Mouse (Mus musculus): Measurements from ENCODE around the gene Masp1.

The Masp1 gene

GRCm38 (mm10) chr16:23513401-23513800, 7.2 kb downstream of the Masp1 start:
- no peak for DNase-seq (ENCODE audit: low spot score in 2 of 2)

GRCm38 (mm10) chr16:23511166-23511935, 9.3 kb downstream of the Masp1 start:
- DNase-seq (ENCODE audit: low spot score in 2 of 2): no peak

GRCm38 (mm10) chr16:23505904-23506687, 14.5 kb downstream of the Masp1 start:
- peak in 1 of 2 experiments; percentile 42 for DNase-seq (ENCODE audit: low spot score in 2 of 2)

GRCm38 (mm10) chr16:23504320-23504744, 16.3 kb downstream of the Masp1 start:
- DNase-seq (ENCODE audit: low spot score in 2 of 2): no peak

GRCm38 (mm10) chr16:23503351-23503750, 17.3 kb downstream of the Masp1 start:
- no peak for DNase-seq (ENCODE audit: low spot score in 2 of 2)

GRCm38 (mm10) chr16:23502478-23502877, 18.1 kb downstream of the Masp1 start:
- DNase-seq (ENCODE audit: low spot score in 2 of 2): no peak

- no peak for DNase-seq (ENCODE audit: low spot score in 2 of 2)
These were observed 19.3 kb downstream of the Masp1 start for GRCm38 (mm10) chr16:23501288-23501687.

GRCm38 (mm10) chr16:23500558-23500957, 20.1 kb downstream of the Masp1 start:
- DNase-seq (ENCODE audit: low spot score in 2 of 2): no peak

GRCm38 (mm10) chr16:23498691-23499131, 21.9 kb downstream of the Masp1 start:
- DNase-seq (ENCODE audit: low spot score in 2 of 2): no peak

- no peak for DNase-seq (ENCODE audit: low spot score in 2 of 2)
These were observed 22.7 kb downstream of the Masp1 start for GRCm38 (mm10) chr16:23497881-23498280.

GRCm38 (mm10) chr16:23497440-23497839, 23.2 kb downstream of the Masp1 start:
- DNase-seq (ENCODE audit: low spot score in 2 of 2): no peak

- no peak for DNase-seq (ENCODE audit: low spot score in 2 of 2)
These were observed 24.2 kb downstream of the Masp1 start for GRCm38 (mm10) chr16:23496245-23496924.

- DNase-seq (ENCODE audit: low spot score in 2 of 2): no peak
These were observed 27.8 kb downstream of the Masp1 start for GRCm38 (mm10) chr16:23492783-23493182.

GRCm38 (mm10) chr16:23483292-23483691, 37.3 kb downstream of the Masp1 start:
- DNase-seq (ENCODE audit: low spot score in 2 of 2): no peak

- no peak for DNase-seq (ENCODE audit: low spot score in 2 of 2)
These were observed 37.8 kb downstream of the Masp1 start for GRCm38 (mm10) chr16:23482846-23483245.

GRCm38 (mm10) chr16:23482218-23482617, 38.4 kb downstream of the Masp1 start:
- DNase-seq (ENCODE audit: low spot score in 2 of 2): no peak

- peak in 1 of 2 experiments; percentile 37 for DNase-seq (ENCODE audit: low spot score in 2 of 2)
These were observed 40.6 kb downstream of the Masp1 start for GRCm38 (mm10) chr16:23479872-23480603.

- no peak for DNase-seq (ENCODE audit: low spot score in 2 of 2)
These were observed 44.0 kb downstream of the Masp1 start for GRCm38 (mm10) chr16:23476598-23476997.

- no peak for DNase-seq (ENCODE audit: low spot score in 2 of 2)
These were observed 45.0 kb downstream of the Masp1 start for GRCm38 (mm10) chr16:23475651-23476050.

- no peak for DNase-seq (ENCODE audit: low spot score in 2 of 2)
These were observed 48.6 kb downstream of the Masp1 start for GRCm38 (mm10) chr16:23472046-23472445.

GRCm38 (mm10) chr16:23471551-23471950, 49.1 kb downstream of the Masp1 start:
- no peak for DNase-seq (ENCODE audit: low spot score in 2 of 2)
